Mouse (Mus musculus) thymus, postnatal 10 days (tissue): ENCODE measurements at regions not wholly inside any gene's neighbourhood (a gene's known extent, or its start where the extent isn't known, plus 50 kb on each side); places are given as distances from the start of the nearest gene placed in this dataset.
A peak's percentile ranks its signal among the peaks of the same experiment; 100 is the strongest.

Experiments used
- DNase-seq, 2 experiments: peaks; one replicate each; pipeline ENCODE4 v3.0.0; 2021; ENCODE audit warnings: low spot score in 2 of 2

DNA sequence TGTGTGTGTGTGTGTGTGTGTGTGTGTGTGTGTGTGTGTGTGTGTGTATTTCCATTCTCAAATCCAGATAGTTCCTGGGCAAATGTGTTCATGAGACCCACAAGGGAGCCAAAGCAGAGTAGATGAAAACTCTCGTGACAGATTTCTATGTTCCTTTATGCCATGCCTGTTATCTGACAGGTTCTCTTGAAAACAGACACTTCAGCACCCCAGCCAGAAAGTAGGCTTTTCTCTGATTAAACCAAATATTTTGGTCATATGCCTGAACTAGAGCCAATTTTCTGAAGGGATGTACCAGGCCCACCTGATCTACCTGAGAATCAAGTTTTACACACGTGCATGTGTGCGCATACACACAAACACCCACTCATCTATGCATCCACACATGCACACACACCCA lies 95.5 kb downstream of the Psat1 start:
- DNase-seq, result no peak

DNA sequence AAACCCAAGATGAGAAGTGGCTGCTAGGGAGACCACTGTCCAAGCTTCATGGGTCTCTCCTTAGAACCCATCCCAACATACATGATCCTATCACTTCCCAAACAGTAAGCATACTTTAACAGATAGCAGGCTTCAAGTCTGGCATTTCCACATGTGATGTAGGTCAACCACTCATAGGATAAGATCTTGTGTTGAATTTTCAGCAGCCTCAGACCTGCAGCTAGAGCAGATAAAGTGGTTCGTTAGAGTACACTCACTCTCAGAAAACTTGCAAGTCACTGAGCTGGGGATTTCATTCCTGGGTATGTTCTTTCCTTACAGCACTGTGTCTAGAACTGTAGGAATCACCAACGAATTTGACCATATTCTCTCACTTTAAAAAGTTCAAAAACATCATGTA lies 96.4 kb downstream of the Psat1 start:
- DNase-seq, result no peak

DNA sequence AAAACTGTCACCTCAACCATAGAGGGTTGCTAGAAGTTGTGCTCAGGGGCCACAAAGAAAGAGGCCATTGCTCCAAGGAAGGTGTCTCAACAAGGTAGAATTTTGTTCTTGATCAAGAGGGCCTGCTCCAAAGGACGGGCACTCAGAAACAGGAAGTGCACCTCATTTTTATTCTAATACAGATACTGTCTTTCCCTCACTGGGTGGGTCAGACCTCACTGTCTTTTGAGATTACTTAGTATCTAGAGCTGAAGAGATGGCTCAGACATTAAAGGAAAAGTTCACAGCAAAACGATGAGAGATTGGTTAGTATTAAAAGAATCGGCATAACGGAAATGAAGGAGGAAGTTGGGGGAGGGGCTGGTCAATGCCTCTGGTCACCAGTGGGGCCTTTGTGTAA lies 97.9 kb downstream of the Psat1 start:
- no peak for DNase-seq

DNA sequence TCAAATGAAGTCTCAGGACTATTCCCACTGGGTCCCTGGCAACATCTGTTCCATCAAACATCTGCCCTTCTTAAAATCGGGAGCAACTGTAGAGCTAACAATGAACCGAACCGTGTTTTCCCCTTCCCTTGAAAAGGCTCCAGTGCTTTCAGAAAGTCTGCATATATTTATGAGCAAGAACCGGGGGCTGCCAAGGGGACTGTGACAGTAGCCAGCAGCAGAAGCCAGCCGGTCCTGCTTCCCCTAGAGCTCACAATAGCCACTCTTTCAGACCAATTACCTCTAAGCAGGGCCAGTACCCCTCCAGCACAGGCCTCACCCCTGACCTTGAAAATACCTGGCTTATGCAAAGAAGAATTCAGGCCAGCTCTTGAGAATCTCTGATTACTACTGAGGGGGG lies 108.8 kb downstream of the Psat1 start:
- no peak for DNase-seq

DNA sequence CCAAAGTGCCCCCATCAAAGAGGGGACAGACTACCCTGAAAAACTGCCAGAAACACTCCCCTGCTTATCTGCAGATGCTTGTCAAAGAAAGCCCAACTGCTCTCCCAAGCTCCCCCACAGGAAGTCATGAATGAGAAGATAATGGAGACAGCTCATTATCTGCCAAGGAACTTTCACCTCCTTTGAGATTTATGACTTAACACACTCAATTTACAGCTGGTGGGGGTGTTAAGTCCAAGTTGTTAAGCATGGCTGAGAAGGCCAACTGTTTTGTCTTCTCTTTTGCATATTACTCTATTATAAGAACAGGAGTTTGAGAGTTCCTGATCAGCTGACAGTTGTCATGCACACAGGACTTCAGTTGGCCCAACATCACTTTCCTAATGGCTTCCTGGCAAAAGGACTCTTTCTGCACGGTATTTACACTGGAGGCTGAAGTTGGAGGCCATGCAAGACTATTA lies 109.4 kb downstream of the Psat1 start:
- DNase-seq, result no peak

DNA sequence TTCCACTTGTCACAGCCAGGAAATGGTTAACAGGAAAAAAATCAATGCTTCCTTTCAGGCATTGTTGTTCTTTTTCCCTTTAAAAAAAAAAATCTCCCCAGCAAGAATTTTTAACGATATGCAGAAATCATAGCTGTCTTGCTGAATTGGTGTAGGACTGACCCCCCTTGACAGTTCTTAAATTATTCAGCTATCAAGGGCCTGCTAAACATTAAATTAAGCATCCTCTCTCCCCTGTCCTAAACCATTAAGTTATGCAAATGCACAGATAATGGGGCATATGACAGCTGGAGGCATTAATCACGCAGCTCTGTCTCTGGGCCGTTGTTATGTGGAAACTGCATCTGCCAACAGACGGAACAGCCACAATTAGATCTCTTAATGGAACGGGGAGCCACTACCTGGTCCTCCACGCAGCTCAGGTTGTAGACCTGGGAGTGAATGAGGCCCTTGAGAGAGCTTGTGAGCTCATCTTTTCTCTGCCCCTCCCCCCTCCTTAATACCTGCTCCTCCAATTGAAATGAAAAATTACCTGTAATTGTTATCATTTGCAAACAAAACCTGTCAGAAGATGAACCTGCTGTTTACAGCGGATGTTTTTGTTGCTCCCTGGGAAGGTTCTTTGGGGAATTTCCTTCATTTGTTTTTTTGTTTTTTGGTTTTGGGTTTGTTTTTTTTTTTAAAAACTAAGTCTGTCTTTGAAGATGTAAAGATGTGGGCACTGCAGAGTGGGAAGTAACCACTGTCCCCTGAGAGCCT lies 110.0 kb downstream of the Psat1 start:
- no peak for DNase-seq

DNA sequence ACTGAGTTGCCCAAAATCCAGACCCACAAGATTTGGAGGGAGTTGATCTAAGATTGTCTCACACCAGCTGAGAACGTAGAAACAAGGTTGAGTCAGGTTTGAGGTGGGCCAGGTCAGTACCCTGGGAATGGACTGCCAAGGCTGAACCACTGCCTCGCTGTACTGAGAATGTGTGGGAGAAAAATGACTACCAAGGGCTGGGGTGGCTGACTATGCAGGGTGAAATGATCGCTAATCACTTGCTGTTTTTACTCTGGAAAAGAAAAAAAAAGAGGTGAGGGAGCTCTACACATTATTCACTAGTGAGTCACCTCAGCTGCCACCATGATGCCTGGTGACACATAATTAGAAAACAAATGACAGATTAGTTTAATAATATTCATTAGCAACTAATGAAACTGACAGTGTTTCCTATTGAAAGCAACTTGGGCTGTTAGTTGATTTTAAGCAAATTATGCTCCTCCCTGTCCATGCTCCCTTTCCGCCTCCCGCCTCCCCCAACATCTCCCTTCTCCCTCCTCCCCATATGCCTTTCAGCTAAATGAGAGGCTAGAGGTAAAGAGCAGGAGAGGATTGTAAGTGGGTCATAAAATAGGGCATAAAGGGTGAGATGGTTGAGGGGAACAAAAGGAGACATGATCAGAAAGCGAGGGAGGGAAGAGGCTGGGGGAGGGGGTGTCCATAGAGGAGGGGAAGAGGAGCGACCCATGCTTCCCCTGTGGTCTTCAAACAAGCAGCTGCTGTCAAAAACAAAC lies 110.8 kb downstream of the Psat1 start:
- no peak for DNase-seq

DNA sequence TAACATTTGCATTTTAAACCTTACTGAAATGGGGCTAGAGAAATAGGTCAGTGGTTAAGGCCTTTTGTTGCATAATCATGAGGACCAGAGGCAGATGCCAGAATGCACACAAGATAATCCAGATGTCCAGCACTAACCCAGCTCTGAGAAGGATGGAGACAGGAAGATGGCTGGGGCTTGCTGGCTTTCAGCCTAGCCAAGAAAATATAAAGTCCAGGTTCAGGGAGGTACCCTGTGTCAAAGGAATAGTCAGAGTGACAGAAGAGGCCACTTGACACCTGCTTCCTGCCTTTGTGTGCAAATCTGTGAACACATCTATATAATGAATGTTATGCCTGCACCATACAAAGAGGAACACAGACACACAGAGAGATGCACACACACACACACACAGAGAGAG lies 116.8 kb downstream of the Psat1 start:
- DNase-seq, result no peak

DNA sequence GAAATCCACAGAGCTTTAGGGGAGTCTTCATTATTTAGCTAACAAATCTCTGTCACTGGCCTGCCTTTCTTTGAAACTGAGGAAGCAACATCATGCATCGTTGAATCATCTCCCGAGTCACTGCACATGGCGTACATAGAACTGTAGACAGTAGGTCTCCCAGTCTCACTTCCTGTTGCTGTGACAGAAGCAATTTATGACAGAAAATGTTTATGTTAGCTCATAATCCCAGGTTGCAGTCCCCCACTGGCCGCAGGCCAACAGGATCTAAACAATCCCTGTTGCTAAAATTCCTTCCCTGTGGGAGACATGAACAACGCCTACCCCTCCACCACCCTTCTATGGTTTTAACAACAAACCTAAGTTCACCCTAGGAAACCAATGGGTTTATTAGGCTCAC lies 118.0 kb downstream of the Psat1 start:
- no peak for DNase-seq

DNA sequence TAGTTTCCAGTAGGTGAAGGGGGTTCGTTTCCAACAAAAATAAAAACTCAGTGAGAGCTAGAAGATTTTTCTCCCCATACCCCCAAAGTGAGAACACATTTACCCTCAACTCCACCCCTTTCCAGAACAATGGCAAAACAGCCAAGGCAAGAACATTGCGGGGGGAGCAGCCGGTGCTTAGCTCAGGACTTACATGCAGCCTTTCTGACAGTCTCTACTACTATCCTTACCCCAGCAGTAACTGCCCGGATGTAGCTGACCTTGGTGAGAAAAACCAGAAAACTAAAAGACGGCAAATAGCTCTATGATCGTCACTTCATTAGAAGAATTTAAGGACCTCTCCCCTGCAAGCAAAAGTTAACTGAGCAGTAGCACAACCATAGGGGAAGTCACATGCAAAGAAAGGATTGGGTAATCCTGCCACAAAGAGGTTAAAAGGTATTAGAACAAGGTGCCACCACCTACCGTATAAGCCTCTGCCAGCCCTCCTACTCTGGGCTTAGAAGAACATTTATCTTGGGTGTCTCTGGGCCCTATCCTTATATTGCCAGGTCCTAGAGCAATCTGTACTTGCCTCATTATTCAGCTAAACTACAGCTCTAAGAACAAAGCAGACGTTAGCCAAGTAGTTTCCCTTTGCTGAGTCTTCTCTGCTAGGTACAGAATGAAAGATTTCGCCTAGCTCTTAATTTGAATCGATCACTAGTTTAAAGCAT lies 119.0 kb downstream of the Psat1 start:
- DNase-seq, result no peak

DNA sequence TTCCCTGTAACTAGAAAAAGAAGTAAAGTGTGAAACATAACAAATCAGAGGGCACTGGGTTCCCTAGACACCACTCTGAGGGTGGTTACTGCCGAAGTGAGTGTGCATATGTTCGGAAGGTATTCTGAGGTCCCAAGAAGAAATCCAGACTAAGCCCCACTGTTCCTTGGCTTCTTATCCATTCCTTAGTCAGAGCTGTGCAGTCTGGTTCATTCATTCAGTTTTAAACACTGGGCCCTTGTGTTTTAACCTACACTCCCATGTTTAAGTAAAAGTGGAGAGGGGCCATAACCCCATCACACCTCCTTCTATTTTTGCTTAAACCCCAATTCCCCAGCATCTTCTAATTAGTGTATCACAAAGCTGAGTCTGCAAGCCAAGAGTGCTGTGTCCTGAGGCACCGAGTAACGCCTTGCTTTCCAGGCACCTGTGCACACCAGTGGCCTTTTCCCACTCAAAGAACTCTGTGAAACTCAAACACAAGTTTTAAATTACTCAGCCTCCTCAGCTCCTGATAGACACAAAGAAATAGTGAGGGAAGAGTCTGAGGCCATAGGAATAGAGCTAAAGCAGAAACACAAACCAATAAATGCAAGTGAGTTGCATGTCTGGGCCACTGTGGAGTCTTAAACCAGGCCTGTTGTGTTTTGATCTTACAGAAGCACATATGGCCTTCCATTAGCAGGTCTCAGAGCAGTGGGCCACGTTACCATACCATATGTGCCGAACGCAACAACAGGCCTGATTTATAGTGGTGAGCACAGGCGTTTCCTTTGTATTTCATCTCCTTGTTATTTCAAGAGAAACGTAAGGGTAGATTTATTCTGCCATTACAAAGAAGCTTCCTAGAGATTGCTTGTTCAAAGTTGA lies 119.8 kb downstream of the Psat1 start:
- no peak for DNase-seq

DNA sequence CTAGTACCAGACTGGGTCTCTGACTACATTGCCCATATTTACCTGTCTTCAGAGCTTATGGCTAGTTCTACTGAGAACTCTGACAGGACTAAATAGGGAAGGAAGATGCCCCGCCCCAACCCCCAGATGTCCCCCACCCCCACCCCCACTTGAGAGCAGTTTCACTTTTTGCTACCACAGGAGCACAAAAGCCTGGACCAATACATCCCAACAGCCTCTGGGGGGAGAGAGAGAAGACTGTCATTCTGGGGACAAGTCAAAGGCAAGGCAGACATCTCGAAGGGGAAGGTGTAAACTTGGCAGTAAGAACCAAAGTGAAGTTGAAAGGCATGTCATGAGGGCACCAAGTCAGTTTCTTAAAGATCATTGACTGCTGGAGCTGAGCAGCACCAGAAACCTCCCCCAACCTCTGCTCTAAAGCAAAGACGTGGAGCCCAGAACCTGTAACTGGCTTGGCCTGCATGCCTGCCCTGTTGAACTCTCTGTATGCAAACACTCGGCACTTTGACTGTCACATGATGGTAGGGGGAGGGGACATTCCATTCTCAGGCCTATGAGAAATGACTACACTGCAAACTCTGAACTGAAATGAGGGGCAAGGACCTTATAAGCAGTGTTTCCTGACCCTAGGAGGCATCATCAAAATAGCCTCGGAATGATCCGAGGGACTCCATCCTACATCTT lies 123.3 kb downstream of the Psat1 start:
- DNase-seq, result no peak

DNA sequence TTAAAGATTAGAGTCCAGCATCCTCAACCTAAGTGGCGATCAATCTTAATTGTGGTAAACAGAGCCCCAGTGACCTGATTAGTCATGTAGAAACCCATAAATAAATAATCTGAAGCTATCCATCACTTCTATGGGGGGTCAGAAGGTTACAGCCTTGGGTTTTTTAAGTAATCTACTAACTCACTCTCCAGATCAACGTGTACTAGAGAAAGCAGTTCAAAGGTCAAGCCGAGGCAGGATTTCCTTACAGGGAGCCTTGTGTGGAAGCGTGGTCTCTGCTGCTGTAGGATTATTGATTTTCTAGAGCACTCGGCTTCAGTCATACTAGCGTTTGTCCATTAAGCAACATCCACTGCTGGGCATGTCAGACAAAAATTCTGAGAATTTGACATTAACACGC lies 127.1 kb downstream of the Psat1 start:
- DNase-seq, result no peak

DNA sequence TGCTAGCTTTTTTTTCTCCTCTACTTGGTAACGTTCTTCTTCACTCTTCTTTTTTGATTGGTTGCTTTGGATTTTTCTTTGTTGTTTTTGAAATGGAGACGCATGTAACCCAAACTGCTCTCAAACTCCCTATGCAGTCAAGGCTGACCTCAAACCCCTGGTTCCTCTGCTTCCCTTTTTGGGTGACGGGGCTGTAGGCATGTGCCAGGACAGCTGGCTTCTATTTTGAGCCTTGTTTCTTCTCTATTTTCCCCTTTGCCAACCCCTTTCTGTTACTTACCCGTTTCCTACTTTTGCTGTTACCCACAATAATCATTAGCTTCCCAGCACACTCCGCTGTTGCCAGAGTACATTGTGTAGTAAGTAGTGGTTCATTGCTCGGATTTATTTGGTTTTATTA lies 132.0 kb downstream of the Psat1 start:
- DNase-seq, result no peak

DNA sequence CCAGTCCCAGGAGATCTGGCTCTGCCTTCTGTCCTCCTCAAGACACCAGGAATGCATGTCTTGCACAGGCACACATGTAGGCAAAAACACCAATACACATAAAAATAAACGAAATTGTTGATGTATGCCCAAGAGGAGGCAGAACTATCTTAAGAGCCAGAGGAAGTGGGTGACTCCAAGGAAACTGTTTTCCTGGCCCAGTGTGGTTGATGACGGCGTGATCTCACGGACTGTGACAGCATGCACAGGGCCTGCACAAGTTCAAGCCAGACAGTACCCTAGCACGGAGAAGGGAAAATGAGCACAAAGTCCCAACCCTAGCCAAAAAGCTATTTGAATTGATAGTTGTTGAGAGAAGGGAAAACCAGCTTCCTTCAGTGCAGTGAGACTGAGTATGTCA lies 138.1 kb downstream of the Psat1 start:
- no peak for DNase-seq

DNA sequence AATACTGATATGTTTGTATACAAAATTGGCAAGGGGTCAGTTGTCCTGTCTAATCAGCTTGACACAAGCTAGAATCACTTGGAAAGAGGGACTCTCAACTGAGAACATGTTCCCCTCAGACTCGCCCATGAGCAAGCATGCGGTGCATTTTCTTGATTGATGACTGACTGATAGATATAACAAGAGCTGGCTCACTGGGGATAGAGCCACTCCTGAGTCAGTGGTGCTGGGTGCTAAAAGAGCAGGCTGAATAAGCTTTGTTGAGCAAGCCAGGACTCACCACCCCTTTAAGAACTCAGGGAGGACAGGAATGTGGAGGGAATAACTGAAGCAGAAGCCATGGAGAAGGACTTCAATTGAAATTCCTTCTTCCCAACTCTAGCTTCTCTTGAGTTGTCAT lies 139.5 kb downstream of the Psat1 start:
- no peak for DNase-seq

DNA sequence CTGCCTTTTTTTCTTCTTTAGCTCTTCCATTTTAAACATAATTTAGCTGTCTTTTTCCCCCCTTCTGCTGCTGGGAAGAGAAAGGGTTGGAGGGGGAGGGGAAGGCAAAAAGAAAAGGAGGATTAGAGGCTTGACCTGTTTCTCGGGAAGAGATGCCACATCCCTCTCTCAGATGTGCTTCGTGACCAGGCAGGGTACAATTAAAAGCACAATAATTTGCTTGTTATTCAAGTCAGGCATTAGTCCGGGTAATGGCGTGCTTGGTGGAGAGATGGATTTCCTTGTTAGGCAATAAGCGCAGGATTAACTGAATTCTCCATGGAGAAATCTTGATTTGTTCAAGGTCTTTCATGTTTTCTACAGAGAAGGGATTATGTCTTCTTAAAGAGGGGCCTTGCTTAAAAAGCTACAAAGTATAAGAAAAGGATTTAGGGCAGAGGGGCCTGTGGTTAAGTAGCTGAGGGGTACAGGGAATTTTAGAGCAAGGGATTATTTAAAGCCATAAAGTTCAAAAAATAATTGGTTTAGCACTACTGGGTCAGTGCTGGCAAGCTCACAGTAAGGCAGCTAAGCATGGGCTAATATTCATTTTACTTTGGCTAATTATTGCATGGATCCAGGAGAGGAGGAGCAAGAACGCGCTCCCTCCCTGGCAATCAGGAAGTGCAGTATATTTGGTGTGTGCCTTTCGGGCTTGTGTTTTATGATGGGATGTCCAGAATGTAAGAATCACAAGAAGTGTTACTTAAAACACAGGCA lies 143.8 kb downstream of the Psat1 start:
- DNase-seq, result no peak

DNA sequence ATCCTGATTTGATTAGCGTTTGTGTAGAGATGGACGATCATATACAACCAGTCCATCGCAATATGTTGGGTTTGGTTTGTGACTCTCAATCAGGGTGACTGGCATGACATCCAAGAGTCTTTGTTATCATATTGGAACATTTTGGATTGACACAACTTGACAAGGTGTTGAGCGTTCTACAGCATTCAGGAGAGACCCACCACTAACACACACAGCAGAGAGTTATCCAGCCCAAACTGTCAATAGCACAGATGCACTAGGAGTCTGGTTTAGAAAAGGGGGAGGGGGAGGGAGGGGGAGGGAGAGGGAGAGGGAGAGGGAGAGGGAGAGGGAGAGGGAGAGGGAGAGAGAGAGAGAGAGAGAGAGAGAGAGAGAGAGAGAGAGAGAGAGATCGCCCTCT lies 144.5 kb downstream of the Psat1 start:
- no peak for DNase-seq

DNA sequence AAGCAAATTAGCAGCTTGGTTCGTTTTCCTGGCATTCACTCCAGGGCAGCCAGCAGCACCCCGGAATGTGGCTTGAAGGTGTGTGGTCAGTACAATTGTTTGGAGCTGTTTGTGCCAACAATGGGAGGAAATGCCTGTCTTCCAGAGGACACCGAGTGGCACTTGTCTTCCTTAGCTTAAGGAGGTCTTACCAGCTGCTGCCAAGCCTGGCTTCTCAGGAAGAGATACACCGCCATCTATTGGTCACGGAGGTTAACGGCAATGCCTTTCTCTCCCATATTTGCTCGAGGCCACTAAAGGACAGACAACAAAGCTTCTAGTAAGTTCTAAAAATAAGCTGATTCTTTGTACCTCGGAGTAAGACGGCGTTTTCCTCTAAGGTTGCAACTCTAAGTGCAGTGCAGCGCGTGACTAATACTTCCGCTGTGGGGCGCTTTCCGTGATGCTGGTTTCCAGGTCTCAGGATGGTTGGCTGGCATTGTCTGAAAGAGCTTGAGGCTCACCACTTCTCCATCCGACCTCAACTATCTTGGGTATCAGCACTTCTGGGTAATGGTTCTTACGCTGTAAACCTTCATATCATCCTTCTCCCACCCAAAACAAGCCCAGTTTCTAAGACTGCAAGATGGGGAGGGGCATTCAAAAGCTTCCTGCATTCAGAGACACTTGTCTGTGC lies 145.2 kb downstream of the Psat1 start:
- DNase-seq, result peak; percentile 11 to 62
